Mouse (Mus musculus) thymus, postnatal 36 days (tissue): ENCODE results near the gene Psmc5.

Source experiments
- DNase-seq, 2 experiments: peaks; one replicate each; pipeline ENCODE4 v3.0.0; 2022; ENCODE audit warnings: mixed read lengths in 2 of 2

Gene Psmc5

DNA sequence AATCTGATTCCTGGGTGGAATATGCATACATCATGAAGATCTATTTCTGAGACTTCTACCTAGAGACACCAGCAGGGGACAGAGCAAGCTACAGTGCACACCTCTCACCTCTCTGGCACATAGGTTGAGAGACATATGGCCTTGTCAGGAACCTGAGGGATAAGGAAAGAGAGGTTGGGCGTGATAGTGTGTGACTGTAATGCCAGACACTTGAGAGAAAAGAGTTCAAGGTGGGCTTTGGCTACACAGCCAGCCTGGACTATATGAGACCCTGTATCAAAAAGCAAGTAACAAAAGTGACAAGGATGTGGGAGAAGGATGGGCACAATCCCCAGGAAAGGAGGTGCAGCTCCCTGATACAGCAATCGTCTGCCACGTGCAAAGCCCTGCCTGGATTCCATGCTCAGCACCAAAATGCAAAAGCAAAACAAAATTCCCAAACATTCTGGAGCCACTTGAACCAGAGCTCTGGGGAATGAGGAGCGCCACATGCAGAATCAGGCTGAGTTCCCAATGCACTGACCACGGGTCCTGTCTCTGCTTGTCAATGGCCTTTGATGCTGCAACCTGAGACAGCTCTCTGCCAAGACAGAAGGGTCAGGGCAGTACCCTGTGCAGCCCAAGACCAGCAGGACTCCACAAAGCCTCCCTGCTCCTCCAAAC lies 15.3 kb downstream of the Psmc5 start:
- DNase-seq, result no peak

DNA sequence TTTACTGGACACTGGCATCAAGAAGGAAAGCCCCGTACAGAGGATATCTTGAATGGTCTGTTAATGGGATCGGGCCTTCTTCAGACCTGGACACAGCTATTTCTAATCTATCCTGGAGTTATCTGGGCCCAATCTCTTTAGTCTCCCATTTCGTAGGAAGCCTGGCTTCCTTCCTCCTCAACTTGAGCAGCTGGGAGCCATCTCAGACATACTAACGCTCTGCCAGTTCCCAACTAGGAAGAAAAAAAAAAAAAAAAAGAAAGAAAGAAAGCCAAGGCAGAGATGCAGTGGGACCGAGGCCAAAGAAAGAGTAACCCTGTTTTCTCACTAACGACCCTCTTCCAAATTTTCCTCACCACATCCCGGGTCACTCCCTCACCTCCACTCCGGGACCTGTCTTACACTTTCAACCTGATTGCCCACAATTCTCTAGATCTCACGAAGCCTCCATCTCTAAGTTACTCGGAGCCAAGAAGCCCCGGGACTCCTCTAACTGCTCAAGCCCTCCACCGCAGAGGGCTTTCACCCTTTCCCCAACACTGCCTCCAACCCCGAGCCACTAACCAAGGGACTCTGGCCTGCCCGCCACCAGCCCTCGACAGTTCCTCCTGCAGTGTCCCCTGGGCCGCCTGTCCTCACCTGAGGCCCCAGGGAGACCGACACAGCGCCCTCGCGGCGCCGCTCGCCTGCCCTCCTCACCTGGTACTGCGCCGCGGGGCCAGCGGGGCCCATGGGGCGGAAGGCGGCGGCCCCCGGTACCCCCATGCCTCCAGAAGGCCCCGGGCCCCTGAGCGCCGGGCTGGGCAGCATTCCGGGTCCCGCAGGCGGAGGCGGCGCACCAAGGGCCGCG lies 16.1 kb downstream of the Psmc5 start:
- no peak for DNase-seq

DNA sequence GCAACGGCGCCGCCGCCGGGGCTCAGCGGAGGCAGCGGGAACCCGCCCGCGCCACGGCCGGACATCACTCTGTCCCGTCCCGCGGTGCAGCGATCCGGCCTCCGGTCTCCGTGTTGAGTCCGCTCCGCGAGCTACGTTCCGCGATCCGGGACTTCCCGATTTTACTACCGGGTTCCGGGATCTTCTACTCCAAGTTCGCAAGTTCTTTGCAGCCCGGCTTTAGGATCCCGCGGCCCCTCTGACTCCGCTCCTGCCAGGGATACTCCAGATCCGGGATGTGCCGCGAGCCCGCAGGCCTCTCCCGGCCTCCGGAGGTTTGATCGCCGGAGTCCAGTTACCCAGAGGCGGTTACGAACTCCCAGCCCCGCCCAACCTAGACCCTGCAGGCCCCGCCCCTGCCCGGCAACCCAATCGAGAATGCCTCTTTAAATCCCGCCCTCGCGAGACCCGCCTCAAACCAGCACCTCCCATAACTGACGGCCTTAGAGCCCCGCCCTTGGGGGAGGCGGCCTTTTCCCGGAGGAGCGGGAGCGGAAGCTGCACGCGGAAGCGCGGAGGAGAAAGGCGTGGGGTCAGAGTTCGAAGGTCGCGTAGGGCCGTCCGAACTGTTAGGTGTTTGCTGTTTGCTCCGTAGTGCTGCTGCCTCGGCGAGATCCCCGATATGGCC lies 16.8 kb downstream of the Psmc5 start, which contains the start of gene Smarcd2:
TSS of gene Smarcd2 (minus strand) at position 329 of the 667 bp plus-strand sequence.
- DNase-seq, result peak; percentile 99 to 100

DNA sequence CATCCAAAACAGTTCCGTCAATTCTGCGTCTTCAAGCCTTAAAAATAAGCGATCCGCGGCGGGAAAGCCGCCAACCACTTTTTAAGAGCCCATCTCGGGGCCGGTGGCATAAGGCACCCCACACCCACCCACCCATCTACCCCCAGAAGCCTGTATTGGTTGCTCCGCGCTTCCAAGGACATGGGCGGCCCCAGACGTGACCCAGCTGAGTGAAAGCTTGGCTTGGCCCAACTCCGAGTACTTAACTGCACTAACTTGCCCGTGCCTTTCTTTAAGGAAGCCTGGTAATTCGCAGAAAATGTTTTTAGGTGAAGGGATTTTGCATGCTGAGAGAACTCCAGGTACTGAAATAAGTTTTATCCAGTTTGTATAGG lies 17.3 kb downstream of the Psmc5 start:
- DNase-seq, result no peak

DNA sequence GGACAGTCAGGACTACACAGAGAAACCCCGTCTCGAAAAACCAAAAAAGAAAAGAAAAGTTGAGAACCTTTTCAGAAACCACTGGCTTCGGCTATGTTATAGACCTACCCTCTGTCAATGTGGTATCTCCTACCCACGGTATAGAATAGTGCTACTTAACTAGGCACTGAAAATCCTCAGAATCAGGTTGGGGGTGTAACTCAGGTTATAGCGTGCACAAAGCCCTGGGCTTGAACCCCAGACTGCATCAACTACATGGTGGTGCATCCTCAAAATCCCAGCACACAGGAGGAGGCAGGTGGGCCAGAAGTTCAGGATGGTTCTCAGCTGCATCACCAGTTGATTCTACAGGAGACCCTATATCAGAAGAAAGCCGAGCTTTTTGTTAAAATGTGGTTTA lies 17.9 kb downstream of the Psmc5 start:
- no peak for DNase-seq

DNA sequence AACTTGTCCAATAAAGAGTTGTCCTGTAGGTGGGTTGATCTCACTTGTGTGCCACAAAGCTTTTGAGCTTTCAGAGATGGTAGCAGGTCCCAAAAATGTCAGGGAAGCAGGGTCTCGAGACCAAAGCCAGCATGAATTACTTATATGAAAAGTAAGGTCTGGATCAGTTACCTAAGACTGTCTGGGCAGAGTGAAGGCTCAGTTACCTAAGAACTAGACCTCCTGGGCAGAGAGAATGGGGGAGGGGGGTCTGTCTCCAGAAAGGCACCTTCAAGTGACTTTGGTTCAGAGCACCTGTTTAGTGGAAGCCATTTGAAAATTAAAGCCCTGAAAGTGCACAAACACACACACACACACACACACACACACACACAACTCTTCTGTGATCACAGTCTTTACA lies 18.4 kb downstream of the Psmc5 start:
- no peak for DNase-seq

DNA sequence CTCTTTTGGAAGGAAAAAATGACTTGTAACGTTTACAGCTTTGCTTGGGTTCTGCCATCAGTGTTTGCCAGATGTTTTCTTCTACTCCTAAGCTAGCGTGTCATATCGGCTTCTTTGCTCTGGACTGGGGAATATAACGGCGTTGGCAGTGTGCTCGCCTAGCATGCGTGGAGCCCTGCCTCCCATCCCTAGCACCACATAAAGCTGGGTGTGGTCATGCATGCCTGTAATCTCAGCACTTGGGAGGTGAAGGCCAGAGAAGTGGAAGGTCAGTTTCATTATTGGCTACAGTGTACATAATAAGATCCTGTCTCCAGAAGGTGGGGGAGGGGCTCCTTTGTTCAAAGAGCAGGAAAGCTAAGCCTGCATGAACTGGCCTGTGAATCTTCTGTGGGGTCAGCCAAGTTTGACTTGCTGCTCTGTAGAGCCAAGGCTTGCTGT lies 19.0 kb downstream of the Psmc5 start:
- DNase-seq, result peak in 1 of 2 experiments; percentile 7

DNA sequence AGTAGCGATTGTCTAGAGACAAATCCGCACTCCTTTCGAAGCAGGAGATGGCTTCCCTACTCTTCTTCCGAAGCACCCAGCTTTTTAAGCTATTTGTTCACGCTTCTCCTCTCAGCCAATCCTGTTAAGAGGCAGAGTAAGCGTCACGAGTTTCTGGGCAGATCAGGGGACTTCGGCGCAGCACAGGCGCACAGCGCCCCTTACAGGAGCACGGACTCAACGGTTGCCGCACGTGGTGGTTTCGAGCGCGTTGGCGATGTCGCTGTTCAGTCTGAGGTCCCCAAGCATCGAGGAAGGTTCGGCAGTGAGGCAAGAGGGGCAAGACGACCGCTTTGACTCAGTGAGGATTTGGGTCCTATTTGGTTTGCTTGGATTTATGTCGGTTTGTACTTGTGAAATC lies 20.5 kb downstream of the Psmc5 start, which contains the start of gene Tcam1:
TSS of gene Tcam1 (plus strand) at position 219 of the 400 bp plus-strand sequence.
- DNase-seq, result peak; percentile 90 to 94

DNA sequence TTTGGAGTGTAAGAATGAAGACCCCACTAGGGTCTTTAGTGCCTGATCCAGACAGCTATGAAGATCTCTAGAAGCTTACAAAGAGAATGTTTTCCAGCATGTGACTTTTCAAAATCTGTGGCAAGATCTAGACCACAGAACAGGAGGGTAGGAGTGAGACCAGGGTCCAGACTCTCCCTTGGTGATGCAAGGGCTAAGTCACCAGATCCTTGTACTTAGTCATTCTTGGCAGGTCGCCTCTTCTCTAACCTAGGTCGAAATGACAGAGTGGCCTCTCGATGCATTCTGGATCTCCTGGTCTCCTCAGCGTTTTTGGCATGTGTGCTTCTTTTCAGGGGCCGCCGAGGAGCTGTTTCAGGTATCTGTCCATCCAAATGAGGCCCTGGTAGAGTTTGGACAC lies 26.5 kb downstream of the Psmc5 start:
- DNase-seq, result no peak

DNA sequence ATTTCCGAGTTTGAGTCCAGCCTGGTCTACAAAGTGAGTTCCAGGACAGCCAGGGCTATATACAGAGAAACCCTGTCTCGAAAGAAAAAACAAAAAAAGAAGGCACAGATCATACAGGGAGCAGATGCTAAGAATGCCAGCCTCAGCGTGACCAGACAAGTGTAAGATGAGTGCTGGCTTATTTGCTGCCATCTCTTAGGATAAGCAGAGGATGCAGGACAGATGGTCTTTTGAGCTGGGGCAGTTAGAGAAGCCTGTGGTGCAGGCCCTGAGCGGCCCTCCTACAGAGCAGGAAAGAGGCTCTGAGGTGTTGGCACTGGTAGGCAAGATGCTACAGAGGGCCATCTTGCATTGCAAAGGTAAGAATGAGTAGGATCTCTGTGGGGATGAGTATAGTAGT lies 27.4 kb downstream of the Psmc5 start:
- no peak for DNase-seq

DNA sequence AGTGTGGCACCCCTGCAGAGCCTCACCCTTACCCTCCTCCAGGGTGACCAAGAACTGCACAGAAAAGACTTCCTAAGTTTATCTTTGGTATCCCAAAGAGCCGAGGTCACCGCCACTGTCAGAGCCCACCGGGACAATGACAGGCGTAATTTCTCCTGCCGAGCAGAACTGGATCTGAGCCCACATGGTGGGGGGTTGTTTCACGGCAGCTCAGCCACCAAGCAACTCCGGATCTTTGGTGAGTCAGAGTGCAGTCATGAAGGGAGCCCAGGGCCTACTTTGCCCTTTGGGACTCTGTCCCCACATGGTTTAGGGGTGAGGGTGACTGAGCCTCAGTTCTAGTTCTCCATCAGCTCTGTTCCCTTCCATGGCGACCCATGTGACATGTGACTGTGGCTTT lies 28.2 kb downstream of the Psmc5 start:
- DNase-seq, result no peak

DNA sequence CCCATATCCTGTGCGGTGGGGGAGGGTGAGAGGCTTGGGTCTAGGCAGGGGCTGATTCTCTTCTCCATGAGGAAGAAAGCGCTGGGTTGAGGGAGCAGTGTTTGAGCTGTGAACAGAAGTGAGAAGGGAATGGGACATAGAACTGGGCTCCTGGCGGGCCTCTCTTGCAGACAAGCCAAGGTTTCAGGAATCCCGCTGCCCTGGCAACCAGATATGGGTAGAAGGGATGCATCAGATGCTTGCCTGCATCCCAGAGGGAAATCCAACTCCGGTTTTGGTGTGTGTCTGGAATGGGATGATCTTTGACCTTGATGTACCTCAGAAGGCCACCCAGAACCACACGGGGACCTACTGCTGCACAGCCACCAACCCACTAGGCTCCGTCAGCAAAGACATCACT lies 30.3 kb downstream of the Psmc5 start:
- no peak for DNase-seq

DNA sequence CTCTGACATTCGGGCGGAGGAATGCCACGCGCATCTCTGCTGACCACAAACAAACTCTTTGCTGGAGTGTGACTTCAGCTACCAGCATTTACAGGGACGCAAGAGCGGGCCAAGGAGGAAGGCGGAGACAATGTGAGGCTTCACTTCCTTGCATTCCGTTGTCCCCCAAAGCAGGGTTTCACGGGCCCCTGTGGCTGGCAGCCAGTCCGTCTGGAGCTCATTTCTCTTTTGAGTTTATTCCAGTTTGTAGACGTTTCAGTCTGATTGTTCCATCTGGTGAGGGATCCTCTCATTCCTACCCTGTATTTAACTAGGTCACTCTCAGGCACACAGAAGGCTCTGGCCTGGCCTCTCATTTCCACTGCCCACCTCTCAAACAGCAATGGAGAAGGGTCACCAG lies 31.0 kb downstream of the Psmc5 start:
- no peak for DNase-seq

DNA sequence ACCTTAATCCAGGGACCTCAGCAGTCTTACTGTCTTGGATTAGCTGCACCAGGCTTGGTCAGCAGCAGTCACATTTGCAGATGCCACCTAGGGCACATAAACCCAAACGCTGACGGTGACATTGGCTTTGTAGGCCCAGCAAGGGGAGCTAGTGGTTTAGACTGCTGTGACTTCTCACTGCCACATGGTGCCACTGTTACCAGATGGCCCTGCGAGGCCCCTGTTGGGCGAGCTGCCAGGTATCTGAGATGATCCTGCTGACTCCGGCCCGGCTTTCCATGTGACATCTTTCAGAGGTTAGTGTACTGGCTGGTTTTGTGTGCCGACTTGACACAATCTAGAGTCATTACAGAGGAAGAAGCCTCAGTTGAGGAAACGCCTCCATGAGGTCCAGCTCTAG lies 33.4 kb downstream of the Psmc5 start:
- no peak for DNase-seq

DNA sequence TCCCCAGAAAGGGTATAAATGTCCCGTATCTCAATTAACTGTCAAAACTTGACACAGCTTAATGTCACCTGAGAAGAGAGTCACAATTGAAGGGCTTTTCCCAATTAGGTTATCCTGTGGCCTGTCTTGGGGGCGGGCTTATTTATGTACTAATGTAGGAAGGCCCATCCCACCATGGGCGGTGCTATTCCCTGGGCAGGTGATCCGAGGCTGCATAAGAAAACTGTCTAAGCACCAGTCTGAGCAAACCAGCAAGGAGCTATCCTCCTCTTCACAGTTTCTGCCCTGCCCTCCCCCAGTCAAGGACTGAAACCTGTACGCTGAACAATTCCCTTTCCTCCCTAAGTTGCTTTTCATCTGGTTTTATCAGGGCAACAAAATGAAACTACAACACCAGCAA lies 34.4 kb downstream of the Psmc5 start:
- DNase-seq, result no peak

DNA sequence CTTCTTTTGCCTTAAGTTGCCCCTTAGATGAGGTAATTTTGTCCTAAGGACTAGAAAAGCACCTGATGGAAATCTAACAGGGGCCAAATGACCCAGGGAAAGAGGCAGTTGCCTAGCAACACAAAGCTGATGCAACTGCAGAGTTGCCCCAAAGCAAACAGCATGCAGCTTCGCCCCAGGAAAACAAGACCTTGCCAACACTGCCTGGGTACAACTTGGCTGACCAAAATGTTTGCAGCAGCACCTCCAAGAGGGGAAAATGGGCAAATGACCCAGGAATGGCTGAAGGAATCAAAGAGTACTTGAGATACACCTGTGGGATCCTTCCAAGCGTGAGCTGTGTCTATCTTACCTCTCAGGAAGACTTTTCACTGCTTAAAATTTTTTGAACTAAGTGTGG lies 35.9 kb downstream of the Psmc5 start:
- no peak for DNase-seq

DNA sequence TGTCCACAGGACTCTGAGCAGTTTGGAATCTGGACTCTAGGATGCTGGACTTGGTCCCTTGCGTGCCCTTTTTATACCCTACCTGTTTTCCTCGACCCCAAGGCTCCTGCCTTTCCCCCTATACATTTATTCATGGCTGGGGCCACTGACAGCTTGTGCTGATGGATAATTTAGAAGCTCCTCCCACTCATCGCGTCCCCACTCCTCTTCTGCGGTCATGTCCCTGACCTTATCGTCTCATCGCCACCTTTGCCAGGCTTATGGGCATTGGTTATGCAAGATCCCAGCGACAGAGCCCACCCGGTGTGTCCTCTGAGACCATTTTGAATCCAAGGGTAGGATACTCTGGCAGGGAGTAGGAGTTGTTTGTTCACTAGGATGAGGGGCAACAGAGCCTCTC lies 45.8 kb downstream of the Psmc5 start, which contains the start of gene Gh:
TSS of gene Gh (minus strand) at position 101 of the 400 bp plus-strand sequence.
- DNase-seq, result no peak

DNA sequence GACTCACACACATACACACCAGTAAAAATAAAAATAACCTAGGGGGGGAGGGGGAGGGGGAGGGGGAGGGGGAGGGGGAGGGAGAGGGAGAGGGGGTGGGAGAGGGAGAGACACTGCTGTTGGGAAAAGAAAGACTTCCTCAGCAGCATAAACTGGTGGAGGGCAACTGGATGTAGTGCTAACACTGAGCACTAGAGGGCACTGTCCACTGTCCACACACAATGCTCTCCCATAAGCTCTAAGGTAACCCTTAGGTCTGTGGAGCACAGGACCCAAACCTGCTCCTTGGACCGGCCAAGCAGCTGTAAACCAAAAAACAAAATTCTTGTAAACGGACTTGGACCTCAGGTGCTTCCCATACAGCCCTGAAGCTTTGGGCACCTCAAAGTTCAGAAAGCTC lies 46.7 kb downstream of the Psmc5 start:
- DNase-seq, result peak; percentile 62 to 69

DNA sequence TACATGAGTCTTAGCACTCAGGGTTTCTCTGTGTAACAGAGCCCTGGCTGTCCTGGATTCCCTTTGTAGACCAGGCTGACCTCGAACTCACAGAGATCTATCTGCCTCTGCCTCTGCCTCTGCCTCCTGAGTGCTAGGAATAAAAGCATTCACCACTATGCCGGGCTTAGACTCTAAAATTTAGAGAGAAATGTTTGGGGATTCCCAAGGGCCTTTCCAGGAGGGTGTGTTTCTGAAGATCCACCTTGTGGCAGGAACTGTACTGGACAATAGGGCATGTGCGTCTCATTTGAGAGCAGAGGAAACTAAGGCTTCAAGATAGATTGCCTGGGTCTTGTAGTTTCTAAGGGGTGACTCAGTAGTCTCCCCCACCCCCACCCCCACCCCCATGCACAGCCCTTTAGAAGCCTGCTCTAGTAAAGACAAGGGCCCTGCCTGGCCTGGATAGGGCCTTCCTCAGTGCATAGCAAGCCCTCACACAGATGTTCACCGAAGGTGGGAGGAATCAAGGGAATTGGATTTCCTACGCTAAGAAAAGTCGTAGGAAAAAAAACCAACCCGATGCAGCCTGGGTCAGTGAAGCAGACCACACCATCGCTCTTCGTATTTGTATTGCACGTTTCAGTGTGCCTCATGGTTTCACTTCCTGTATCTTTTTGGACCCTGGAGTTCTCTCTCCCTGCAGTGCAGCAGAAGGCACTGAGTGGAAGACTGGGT lies 49.6 kb downstream of the Psmc5 start:
- no peak for DNase-seq

DNA sequence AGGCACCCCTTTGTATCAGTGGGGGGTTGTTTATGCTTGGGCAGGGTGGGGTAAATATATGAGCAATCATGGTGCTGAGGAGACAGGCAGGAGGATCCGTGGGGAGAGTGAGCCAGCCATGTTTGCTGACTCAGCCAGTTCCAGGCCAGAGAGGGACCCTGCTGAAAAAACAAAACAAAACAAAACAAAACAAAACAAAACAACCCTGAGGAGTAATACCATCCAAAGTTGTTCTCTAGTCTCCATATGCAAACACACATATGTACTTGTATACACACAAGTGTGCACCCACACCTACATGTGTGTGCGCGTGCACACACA lies 50.1 kb downstream of the Psmc5 start:
- no peak for DNase-seq

DNA sequence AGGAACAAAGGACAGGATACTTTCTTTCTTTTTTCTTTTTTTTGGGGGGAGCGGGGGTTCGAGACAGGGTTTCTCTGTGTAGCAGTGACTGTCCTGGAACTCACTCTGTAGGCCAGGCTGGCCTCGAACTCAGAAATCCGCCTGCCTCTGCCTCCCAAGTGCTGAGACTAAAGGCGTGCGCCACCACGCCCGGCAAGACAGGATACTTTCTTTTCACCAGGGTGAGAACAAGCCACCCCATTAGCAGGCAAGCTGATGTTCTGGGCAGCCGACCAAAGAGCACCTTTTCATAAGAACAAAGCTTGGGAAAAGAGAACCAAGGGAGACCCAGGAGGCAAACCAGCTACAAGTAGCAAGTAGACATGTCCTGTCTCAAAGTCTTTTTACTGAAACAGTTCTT lies 50.8 kb downstream of the Psmc5 start:
- DNase-seq, result no peak

DNA sequence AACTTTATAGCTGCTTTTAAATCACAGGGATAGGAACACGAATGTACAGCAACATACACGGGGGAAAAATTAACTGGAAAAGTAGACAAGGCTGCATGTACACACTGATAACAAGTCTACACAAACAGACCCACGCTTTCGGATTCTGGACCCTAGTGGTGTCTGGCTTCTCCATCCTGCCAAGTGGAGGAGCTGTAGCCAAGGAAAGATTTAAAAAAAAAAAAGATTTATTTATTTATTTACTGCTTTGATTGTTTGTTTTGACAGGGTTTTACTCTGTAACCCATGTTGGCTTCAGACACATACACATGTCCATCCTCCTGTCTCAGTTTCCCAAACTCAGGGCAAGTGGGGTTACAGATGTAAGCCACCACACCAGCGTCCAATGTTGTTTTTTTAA lies 51.5 kb downstream of the Psmc5 start:
- DNase-seq, result no peak

DNA sequence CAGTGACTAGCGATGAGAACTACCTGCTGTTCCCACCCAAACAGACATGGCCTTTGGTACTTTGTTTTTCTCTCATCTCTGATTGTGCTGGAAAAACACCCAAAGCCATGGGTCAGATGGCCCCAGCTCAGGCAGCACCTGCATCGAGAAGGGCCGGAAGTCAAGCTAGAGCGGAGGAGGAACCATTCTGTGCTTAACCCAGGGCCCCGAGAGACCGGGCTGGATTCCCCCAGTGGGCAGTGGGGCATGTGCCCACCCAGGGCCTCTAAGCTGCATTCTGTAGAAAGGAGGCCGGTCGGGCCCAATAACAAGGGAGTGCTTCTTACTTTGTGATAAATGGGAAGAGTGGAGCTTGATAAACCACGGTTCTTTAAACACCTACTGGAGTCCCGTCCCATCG lies 52.2 kb downstream of the Psmc5 start:
- no peak for DNase-seq
